Mouse (Mus musculus): ENCODE results near the gene Neurl1a.

Neurl1a gene

GRCm38 (mm10) chr19:47168223-47168622 lies 10.4 kb upstream of the Neurl1a start:
- peak; percentile 47 for DNase-seq (ENCODE audit: low spot score)

- DNase-seq (ENCODE audit: low spot score) = peak; percentile 78
These were observed 9.7 kb upstream of the Neurl1a start for GRCm38 (mm10) chr19:47168793-47169412.

GRCm38 (mm10) chr19:47174515-47174914 lies 4.1 kb upstream of the Neurl1a start:
- DNase-seq (ENCODE audit: low spot score) = peak; percentile 20

GRCm38 (mm10) chr19:47175472-47175871 lies 3.1 kb upstream of the Neurl1a start:
- DNase-seq (ENCODE audit: low spot score) = no peak

GRCm38 (mm10) chr19:47176916-47177505 lies 1.6 kb upstream of the Neurl1a start:
- no peak for DNase-seq (ENCODE audit: low spot score)

- peak; percentile 23 for DNase-seq (ENCODE audit: low spot score)
These were observed 619 bp upstream of the Neurl1a start for GRCm38 (mm10) chr19:47178001-47178400.

- no peak for DNase-seq (ENCODE audit: low spot score)
These were observed 721 bp downstream of the Neurl1a start for GRCm38 (mm10) chr19:47179272-47179809.

- no peak for DNase-seq (ENCODE audit: low spot score)
These were observed 1.4 kb downstream of the Neurl1a start for GRCm38 (mm10) chr19:47180011-47180410.

- no peak for DNase-seq (ENCODE audit: low spot score)
These were observed 5.6 kb downstream of the Neurl1a start for GRCm38 (mm10) chr19:47184221-47184620.

- no peak for DNase-seq (ENCODE audit: low spot score)
These were observed 6.1 kb downstream of the Neurl1a start for GRCm38 (mm10) chr19:47184736-47185135.

GRCm38 (mm10) chr19:47186514-47187275 lies 8.1 kb downstream of the Neurl1a start:
- no peak for DNase-seq (ENCODE audit: low spot score)

- no peak for DNase-seq (ENCODE audit: low spot score)
These were observed 10.0 kb downstream of the Neurl1a start for GRCm38 (mm10) chr19:47188515-47189128.

GRCm38 (mm10) chr19:47192158-47192557 lies 13.5 kb downstream of the Neurl1a start:
- DNase-seq (ENCODE audit: low spot score) = no peak

GRCm38 (mm10) chr19:47198671-47199350 lies 20.2 kb downstream of the Neurl1a start:
- no peak for DNase-seq (ENCODE audit: low spot score)

- no peak for DNase-seq (ENCODE audit: low spot score)
These were observed 23.4 kb downstream of the Neurl1a start for GRCm38 (mm10) chr19:47201972-47202371.

GRCm38 (mm10) chr19:47202429-47202828 lies 23.8 kb downstream of the Neurl1a start:
- no peak for DNase-seq (ENCODE audit: low spot score)

GRCm38 (mm10) chr19:47203042-47203441 lies 24.4 kb downstream of the Neurl1a start:
- no peak for DNase-seq (ENCODE audit: low spot score)

GRCm38 (mm10) chr19:47204653-47205052 lies 26.0 kb downstream of the Neurl1a start:
- DNase-seq (ENCODE audit: low spot score) = no peak

GRCm38 (mm10) chr19:47206126-47206525 lies 27.5 kb downstream of the Neurl1a start:
- DNase-seq (ENCODE audit: low spot score) = no peak

- no peak for DNase-seq (ENCODE audit: low spot score)
These were observed 31.8 kb downstream of the Neurl1a start for GRCm38 (mm10) chr19:47210432-47210831.

- no peak for DNase-seq (ENCODE audit: low spot score)
These were observed 33.1 kb downstream of the Neurl1a start for GRCm38 (mm10) chr19:47211609-47212312.
